Mouse (Mus musculus) hindbrain, postnatal 0 days (tissue): ENCODE measurements around the gene Slc25a40. TPM values are rescaled to one million over a fixed set of nuclear protein-coding genes. Genes with fewer than 3 reads are reported as not detected.

Source experiments
- ATAC-seq: fragments of 200-750 bp; cut with Nextera tagmentation; 2 replicates; pipeline ENCODE4 v1.8.0; 2017; ENCODE audit warnings: mild to moderate bottlenecking, moderate TSS enrichment, moderate library complexity
- DNase-seq: peaks from one replicate; pipeline ENCODE4 v3.0.0-alpha.2; 2015; ENCODE audit warnings: low spot score
- H3K27ac ChIP-seq: fragments of 300-500 bp; sonication (generic); 2 replicates; pipeline ENCODE4 v1.5.1; 2014; ENCODE audit warnings: mild to moderate bottlenecking
- H3K27me3 ChIP-seq: fragments of 300-500 bp; sonication (generic); 2 replicates; pipeline ENCODE4 v1.6.1; 2014; ENCODE audit warnings: low read length, mixed read lengths; ENCODE audit not compliant: insufficient read depth
- H3K36me3 ChIP-seq: fragments of 300-500 bp; sonication (generic); 2 replicates; pipeline ENCODE4 v1.6.1; 2014; ENCODE audit warnings: low read length, mixed read lengths; ENCODE audit not compliant: insufficient read depth
- H3K4me1 ChIP-seq: fragments of 300-500 bp; sonication (generic); 2 replicates; pipeline ENCODE4 v1.6.1; 2014; ENCODE audit warnings: antibody characterized with exemption, low read length, mixed read lengths; ENCODE audit not compliant: insufficient read depth
- H3K4me2 ChIP-seq: fragments of 300-500 bp; sonication (generic); 2 replicates; pipeline ENCODE4 v1.6.1; 2014; ENCODE audit warnings: low read depth, mild to moderate bottlenecking, low read length, moderate library complexity, mixed read lengths
- H3K4me3 ChIP-seq: fragments of 300-500 bp; sonication (generic); 2 replicates; pipeline ENCODE4 v1.5.1; 2014; ENCODE audit warnings: low read length
- H3K9ac ChIP-seq: fragments of 300-500 bp; sonication (generic); replicated peaks from 2 replicates; pipeline ENCODE4 v1.6.1; 2014; ENCODE audit warnings: mild to moderate bottlenecking, low read length, moderate library complexity, mixed read lengths
- H3K9me3 ChIP-seq: fragments of 300-500 bp; sonication (generic); 2 replicates; pipeline ENCODE4 v1.6.1; 2016; ENCODE audit warnings: low read length, mixed read lengths
- CTCF ChIP-seq: IDR thresholded peaks from 2 replicates; pipeline ENCODE4 v1.5.1; 2016; ENCODE audit warnings: antibody characterized with exemption, control low read depth, low read depth
- WGBS: fragments of 180-500 bp; shearing (Covaris S2); extraction: QIAGEN DNeasy Blood & Tissue Kit; methylation state at CpG from one replicate; pipeline ENCODE4 v1.1.7; 2014; 5-methylcytosine and 5-hydroxymethylcytosine counted together
- polyA plus RNA-seq: library from polyadenylated mRNA; unstranded; fragments of >200 nt; fragmentation: Nextera tagmentation; extraction: Ambion mirVana; gene quantifications from 2 replicates; pipeline ENCODE4 v1.2.1, GENCODE M21; 2015
- total RNA-seq: library from RNA; depleted of rRNA; stranded (reverse); fragments of >200 nt; gene quantifications from 2 replicates; pipeline ENCODE4 v1.2.3, GENCODE M21; 2014; rRNA removed

The Slc25a40 gene
- total and polyA plus RNA-seq, 2 experiments from 2014 or later = 8.5 to 10.6 TPM

- Histone ChIP-seq H3K27ac (no peak overlapping the region), H3K4me3 (no peak overlapping the region), H3K4me2 (no peak overlapping the region), H3K4me1 (no peaks in the 10 kb centered on the region), H3K9ac (no peak overlapping the region), H3K27me3 (no peaks in the 10 kb centered on the region), H3K9me3 (no peaks in the 10 kb centered on the region), H3K36me3 (no peaks in the 10 kb centered on the region)
- TF ChIP-seq CTCF = peak; percentile 62
- 33% methylated on average over 6 of the region's 6 CpGs for WGBS
- DNase-seq = peak; percentile 74
- ATAC-seq = peak; percentile 86
Observed at GRCm38 (mm10) chr5:8489471-8490110, 66.9 kb downstream of the Slc25a40 start.

- no peaks in the 10 kb centered on the region for H3K4me1 ChIP-seq
- no peak overlapping the region for H3K27ac ChIP-seq
- TF ChIP-seq CTCF = no peak
- no peaks in the 10 kb centered on the region for H3K27me3 ChIP-seq
- DNase-seq (no peak), ATAC-seq (no peak)
- no peaks in the 10 kb centered on the region for H3K36me3 ChIP-seq
- H3K4me2 ChIP-seq = no peak overlapping the region
- no peak overlapping the region for H3K9ac ChIP-seq
- H3K9me3 ChIP-seq = no peaks in the 10 kb centered on the region
- WGBS = 80% methylated on average over 4 of the region's 4 CpGs
- no peak overlapping the region for H3K4me3 ChIP-seq
Observed at GRCm38 (mm10) chr5:8491778-8492177, 69.1 kb downstream of the Slc25a40 start.

Other genes starting within 250 kb of the Slc25a40 start
- 81.7 and 91.2 TPM in 2 replicates for gene Adam22, start 54.7 kb upstream of the Slc25a40 start, total RNA-seq
- 46.1 and 46.2 TPM in 2 replicates for gene Adam22, start 54.7 kb upstream of the Slc25a40 start, polyA plus RNA-seq
- 8.1 and 11.4 TPM in 2 replicates for gene Dbf4, start 134 bp upstream of the Slc25a40 start, total RNA-seq
- gene Dbf4, start 134 bp upstream of the Slc25a40 start, polyA plus RNA-seq = 10.5 and 10.6 TPM in 2 replicates
- 35.5 and 50.1 TPM in 2 replicates for gene Rundc3b, start 200.1 kb downstream of the Slc25a40 start, total RNA-seq
- gene Rundc3b, start 200.1 kb downstream of the Slc25a40 start, polyA plus RNA-seq = 27.3 and 27.8 TPM in 2 replicates
- 5.1 and 6.6 TPM in 2 replicates for gene Abcb1a, start 237.2 kb downstream of the Slc25a40 start, total RNA-seq
- 3.0 and 3.1 TPM in 2 replicates for gene Abcb1a, start 237.2 kb downstream of the Slc25a40 start, polyA plus RNA-seq